Mouse (Mus musculus) intestine, postnatal 0 days (tissue): ENCODE measurements around the gene Myo10. TPM values are rescaled to one million over a fixed set of nuclear protein-coding genes. Genes with fewer than 3 reads are reported as not detected.
A peak's percentile ranks its signal among the peaks of the same experiment; 100 is the strongest.

Source experiments
- ATAC-seq: fragments of 200-750 bp; cut with Nextera tagmentation; 2 replicates; pipeline ENCODE4 v1.8.0; 2017; ENCODE audit warnings: mild to moderate bottlenecking, moderate TSS enrichment, moderate library complexity
- H3K27ac ChIP-seq: fragments of 300-500 bp; sonication (generic); 2 replicates; pipeline ENCODE4 v1.5.1; 2014; ENCODE audit warnings: mild to moderate bottlenecking, low read depth, low read length, moderate library complexity
- H3K27me3 ChIP-seq: fragments of 300-500 bp; sonication (generic); replicated peaks from 2 replicates; pipeline ENCODE4 v1.6.1; 2014; ENCODE audit warnings: low read length, mixed read lengths; ENCODE audit not compliant: control insufficient read depth, insufficient read depth
- H3K36me3 ChIP-seq: fragments of 300-500 bp; sonication (generic); 2 replicates; pipeline ENCODE4 v1.6.1; 2014; ENCODE audit warnings: mild to moderate bottlenecking, moderate library complexity; ENCODE audit not compliant: control insufficient read depth, insufficient read depth
- H3K4me1 ChIP-seq: fragments of 300-500 bp; sonication (generic); replicated peaks from 2 replicates; pipeline ENCODE4 v1.6.1; 2014; ENCODE audit warnings: antibody characterized with exemption, low read length, mixed read lengths; ENCODE audit not compliant: control insufficient read depth, insufficient read depth
- H3K4me2 ChIP-seq: fragments of 300-500 bp; sonication (generic); replicated peaks from 2 replicates; pipeline ENCODE4 v1.6.1; 2014; ENCODE audit warnings: low read depth, mild to moderate bottlenecking, moderate library complexity
- H3K4me3 ChIP-seq: fragments of 300-500 bp; sonication (generic); 2 replicates; pipeline ENCODE4 v1.5.1; 2014; ENCODE audit warnings: low read depth, low read length
- H3K9ac ChIP-seq: fragments of 300-500 bp; sonication (generic); 2 replicates; pipeline ENCODE4 v1.6.1; 2014; ENCODE audit warnings: mild to moderate bottlenecking, low read depth, low read length
- H3K9me3 ChIP-seq: fragments of 300-500 bp; sonication (generic); 2 replicates; pipeline ENCODE4 v1.6.1; 2016; ENCODE audit warnings: mixed run types; ENCODE audit not compliant: control insufficient read depth
- CTCF ChIP-seq: sonication (generic); IDR thresholded peaks from 2 replicates; pipeline ENCODE4 v1.5.1; 2016; ENCODE audit warnings: low read depth, mild to moderate bottlenecking, control low read depth, antibody characterized with exemption, moderate library complexity
- WGBS: fragments of 180-500 bp; shearing (Covaris S2); extraction: QIAGEN DNeasy Blood & Tissue Kit; methylation state at CpG from one replicate; pipeline ENCODE4 v1.1.7; 2014; 5-methylcytosine and 5-hydroxymethylcytosine counted together
- polyA plus RNA-seq: library from polyadenylated mRNA; unstranded; fragments of >200 nt; fragmentation: Nextera tagmentation; extraction: Ambion mirVana; gene quantifications from 2 replicates; pipeline ENCODE4 v1.2.1, GENCODE M21; 2015

The Myo10 gene
- polyA plus RNA-seq, 1 experiment from 2014 or later: 9.5 TPM

- peak; percentile 1; the same call in 1 of the 2 replicates for ATAC-seq
- Histone ChIP-seq H3K27me3 (no peaks in the 10 kb centered on the region), H3K4me2 (peak overlapping the region; percentile 24), H3K9me3 (no peaks in the 10 kb centered on the region), H3K4me3 (no peak overlapping the region), H3K27ac (no peak overlapping the region), H3K4me1 (peaks cover 16% of the 10 kb centered on the region), H3K36me3 (no peaks in the 10 kb centered on the region), H3K9ac (no peak overlapping the region)
- 40% methylated on average over 11 of the region's 11 CpGs for WGBS
- TF ChIP-seq CTCF: no peak
These were observed 10.6 kb downstream of the Myo10 start for GRCm38 (mm10) chr15:25632902-25633301.

DNA sequence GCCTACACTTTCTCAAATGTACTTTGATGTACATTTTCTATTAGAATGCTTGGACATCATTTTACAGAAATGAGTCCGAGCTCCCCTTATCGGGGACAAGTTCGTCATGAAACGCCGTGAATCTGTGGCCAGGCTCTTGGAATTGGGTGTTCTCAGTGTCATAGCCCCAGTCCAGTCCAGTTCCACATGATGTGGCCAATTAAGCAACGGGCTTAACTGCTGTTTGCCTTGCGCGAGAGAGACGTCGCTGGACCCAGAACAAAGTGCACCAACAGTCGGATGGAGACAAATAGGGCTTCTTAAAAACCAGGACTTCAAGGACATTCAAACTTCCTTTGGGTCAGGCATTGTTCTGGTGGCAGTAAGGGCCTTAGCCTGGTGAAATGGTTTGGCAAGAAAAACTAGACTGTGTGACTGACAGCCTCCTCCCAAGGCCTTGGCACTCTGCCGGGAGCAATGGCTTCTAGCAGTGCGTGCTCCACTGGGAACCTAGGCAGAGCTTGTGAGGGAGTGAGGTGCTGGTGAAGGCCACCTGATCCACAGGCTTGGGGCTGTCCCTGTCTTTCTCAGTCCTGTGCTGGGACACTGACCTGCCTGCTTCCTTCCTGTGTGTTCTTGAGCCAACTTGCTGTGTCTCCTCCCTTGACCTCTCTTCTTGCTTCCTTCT, 11.5 kb downstream of the Myo10 start:
- no peak for ATAC-seq
- Histone ChIP-seq H3K36me3 (no peaks in the 10 kb centered on the region), H3K9ac (no peak overlapping the region), H3K9me3 (no peaks in the 10 kb centered on the region), H3K4me1 (peaks cover 16% of the 10 kb centered on the region), H3K27me3 (no peaks in the 10 kb centered on the region), H3K4me2 (no peak overlapping the region), H3K4me3 (no peak overlapping the region), H3K27ac (no peak overlapping the region)
- 68% methylated on average over 13 of the region's 13 CpGs for WGBS
- TF ChIP-seq CTCF: no peak

DNA sequence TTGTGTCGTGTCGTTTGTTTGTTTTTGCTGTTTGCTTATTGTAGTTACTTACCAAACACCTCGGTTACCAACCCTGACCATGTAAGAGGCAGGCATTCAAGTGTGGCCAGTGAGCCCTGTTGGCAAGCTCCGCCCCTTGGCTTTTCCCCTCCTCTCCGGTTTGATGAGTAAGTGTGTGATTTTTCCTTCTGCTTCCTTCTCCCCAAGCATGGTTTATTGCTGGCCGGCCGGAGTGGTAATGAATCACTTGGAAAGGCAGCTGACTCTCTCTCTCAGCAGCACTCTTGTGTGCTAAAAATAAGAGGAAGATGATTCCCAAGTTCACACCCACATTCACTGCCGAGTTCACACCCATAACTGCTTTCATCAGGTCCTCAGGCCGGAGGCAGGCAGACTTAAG, 15.4 kb downstream of the Myo10 start:
- H3K27ac ChIP-seq: peak overlapping the region; percentile 36
- TF ChIP-seq CTCF: no peak
- no peaks in the 10 kb centered on the region for H3K36me3 ChIP-seq
- 33% methylated on average over 9 of the region's 9 CpGs for WGBS
- peak; percentile 81 for ATAC-seq
- peaks cover 21% of the 10 kb centered on the region; the same call in 1 of the 2 replicates for H3K4me1 ChIP-seq
- H3K27me3 ChIP-seq: no peaks in the 10 kb centered on the region
- H3K9me3 ChIP-seq: no peaks in the 10 kb centered on the region
- 0 out of 2 replicates have a peak overlapping the region, but pooled peaks have one; percentile 31 for H3K4me2 ChIP-seq
- H3K9ac ChIP-seq: no peak overlapping the region
- no peak overlapping the region for H3K4me3 ChIP-seq

DNA sequence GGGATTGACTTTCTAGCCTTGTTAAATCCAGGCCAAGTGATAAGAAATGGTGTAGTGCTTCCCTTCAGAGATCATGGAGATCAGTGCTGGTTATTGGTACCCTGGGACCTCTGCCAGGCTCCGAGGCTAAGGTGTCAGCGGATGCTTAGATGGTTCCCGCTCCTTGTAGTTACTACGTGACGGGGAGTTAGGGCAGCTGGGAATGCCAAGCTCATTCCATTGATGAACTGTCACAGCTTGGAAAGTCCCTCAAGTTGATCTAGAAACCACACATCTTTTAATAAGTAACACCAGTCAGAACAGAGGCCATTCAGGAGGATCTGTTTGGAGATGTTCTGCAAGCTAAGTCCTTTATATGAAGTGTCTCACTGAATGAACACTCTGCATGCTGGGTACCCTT, 16.9 kb downstream of the Myo10 start:
- Histone ChIP-seq H3K4me2 (no peak overlapping the region), H3K27ac (no peak overlapping the region), H3K27me3 (no peaks in the 10 kb centered on the region), H3K9me3 (no peaks in the 10 kb centered on the region), H3K36me3 (no peaks in the 10 kb centered on the region), H3K4me1 (0 out of 2 replicates have a peak, but pooled peaks cover 23% of the 10 kb centered on the region), H3K4me3 (no peak overlapping the region), H3K9ac (no peak overlapping the region)
- ATAC-seq: no peak
- no peak for TF ChIP-seq CTCF
- WGBS: 94% methylated on average over 5 of the region's 5 CpGs

DNA sequence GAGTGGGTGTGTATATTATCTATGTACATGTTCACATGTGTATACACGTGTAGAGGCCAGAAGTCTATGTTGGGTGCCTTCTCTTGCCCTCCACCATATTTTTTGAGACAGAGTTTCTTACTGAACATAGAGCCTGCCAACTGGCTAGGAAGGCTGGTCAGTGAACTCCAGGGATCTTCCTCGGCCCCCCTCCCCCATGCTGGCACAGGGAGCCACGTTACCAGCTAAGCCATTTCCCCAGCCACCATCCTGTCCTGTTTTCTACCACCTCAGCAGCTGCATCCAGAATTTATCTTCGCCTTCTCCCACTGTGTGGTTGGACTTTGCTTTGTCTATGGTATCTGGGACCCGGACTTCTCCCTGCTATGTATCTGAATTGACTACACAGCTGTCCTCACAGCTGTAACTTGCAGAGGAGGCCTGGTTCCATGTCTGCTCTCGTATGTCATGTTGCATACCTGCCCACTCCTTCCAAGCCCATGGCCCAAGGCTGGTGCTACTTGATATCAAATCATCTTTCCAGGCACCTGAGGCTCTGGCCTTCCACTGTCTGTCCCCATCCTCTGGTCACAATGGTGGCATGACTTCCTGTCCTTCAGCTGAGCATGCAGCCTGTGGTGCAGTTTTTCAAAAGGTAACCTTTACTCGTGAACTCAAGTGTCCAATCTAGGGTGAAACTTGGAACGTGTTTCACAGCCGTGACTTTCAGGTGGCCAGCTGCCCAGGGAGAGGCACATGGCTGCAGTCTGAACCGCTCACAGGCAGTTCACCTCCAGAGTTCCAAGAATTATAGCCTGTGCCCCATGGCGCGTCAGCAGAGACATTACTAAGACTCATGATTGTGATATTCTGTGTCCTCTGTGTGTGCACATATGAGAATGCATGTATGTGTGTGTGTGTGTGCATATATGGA, 18.8 kb downstream of the Myo10 start:
- peak; percentile 29; the same call in 1 of the 2 replicates for ATAC-seq
- Histone ChIP-seq H3K27ac (peak overlapping the region; percentile 46; the same call in 1 of the 2 replicates), H3K36me3 (no peaks in the 10 kb centered on the region), H3K9me3 (no peaks in the 10 kb centered on the region), H3K4me2 (no peak overlapping the region), H3K4me1 (peaks cover 18% of the 10 kb centered on the region; the same call in 1 of the 2 replicates), H3K4me3 (no peak overlapping the region), H3K9ac (no peak overlapping the region), H3K27me3 (no peaks in the 10 kb centered on the region)
- no peak for TF ChIP-seq CTCF
- 48% methylated on average over 12 of the region's 12 CpGs for WGBS
